ENCODE assay signal across 11 mouse cellular contexts in genomic region chr10:96190168-96190987, GRCm38 (mm10). TPM values are rescaled to one million over a fixed set of nuclear protein-coding genes. Genes with fewer than 3 reads are reported as not detected.
A peak's percentile ranks its signal among the peaks of the same experiment; 100 is the strongest.
DNase-seq lines count a peak whose midpoint lies in the region; ATAC-seq lines count a peak whose summit lies in the region.
"Had no signal": no experiment of that assay in that cellular context is flagged by ENCODE, and none has a peak within 500 bp of the region (broad histone marks: within the 10 kb centered on the region; RNA-seq: fewer than 3 reads in every experiment).

No protein-coding gene starts in this region.

- peak overlapping the region; percentile 45 for H3K27ac ChIP-seq in embryonic facial prominence, embryonic 15.5 days (replicated peaks)
- no peak overlapping the region for H3K27ac ChIP-seq in neural tube, embryonic 13.5 days (replicated peaks)
- H3K27ac ChIP-seq: stomach, embryonic 15.5 days had no signal

- peaks cover 6% of the 10 kb centered on the region; the same call in 1 of the 2 replicates for H3K4me1 ChIP-seq in embryonic facial prominence, embryonic 15.5 days
- H3K4me1 ChIP-seq in neural tube, embryonic 13.5 days (replicated peaks) = 0 out of 2 replicates have a peak, but pooled peaks cover 4% of the 10 kb centered on the region

- no peaks in the 10 kb centered on the region for H3K9me3 ChIP-seq in embryonic facial prominence, embryonic 15.5 days (replicated peaks)
- no peaks in the 10 kb centered on the region for H3K9me3 ChIP-seq in neural tube, embryonic 13.5 days
- H3K9me3 ChIP-seq: stomach, embryonic 15.5 days had no signal

- no peak overlapping the region for H3K4me3 ChIP-seq in embryonic facial prominence, embryonic 15.5 days (replicated peaks)
- no peak overlapping the region for H3K4me3 ChIP-seq in neural tube, embryonic 13.5 days
- H3K4me3 ChIP-seq: stomach, embryonic 15.5 days had no signal

- WGBS in embryonic facial prominence, embryonic 15.5 days = 60% methylated on average over 10 of the region's 10 CpGs
- 20% methylated on average over 10 of the region's 10 CpGs for WGBS in neural tube, embryonic 13.5 days

- H3K36me3 ChIP-seq in embryonic facial prominence, embryonic 15.5 days = no peaks in the 10 kb centered on the region
- H3K36me3 ChIP-seq in neural tube, embryonic 13.5 days = no peaks in the 10 kb centered on the region
- H3K36me3 ChIP-seq: stomach, embryonic 15.5 days had no signal

- no peak overlapping the region for H3K9ac ChIP-seq in embryonic facial prominence, embryonic 15.5 days
- H3K9ac ChIP-seq in neural tube, embryonic 13.5 days = no peak overlapping the region
- H3K9ac ChIP-seq: stomach, embryonic 15.5 days had no signal

- no peak overlapping the region for H3K4me2 ChIP-seq in embryonic facial prominence, embryonic 15.5 days (replicated peaks)
- H3K4me2 ChIP-seq in neural tube, embryonic 13.5 days = no peak overlapping the region
- H3K4me2 ChIP-seq: stomach, embryonic 15.5 days had no signal

- peak; percentile 13 for DNase-seq in layer of hippocampus, adult 11-12 months (ENCODE audit: low spot score)
- no peak for DNase-seq in layer of hippocampus, postnatal 25 days (ENCODE audit: extremely low spot score in 1 of 2, low spot score in 1 of 2)
- peak; percentile 26 to 28 for DNase-seq in layer of hippocampus, postnatal 10 days (ENCODE audit: low spot score in 2 of 2)
- no peak for DNase-seq in right cerebral cortex, postnatal 14 days
- DNase-seq in left cerebral cortex, adult 9 months (ENCODE audit: low spot score in 2 of 2) = no peak
- DNase-seq: kidney, adult 11 months had no signal

- no peak for ATAC-seq in embryonic facial prominence, embryonic 15.5 days (ENCODE audit: insufficient number of reproducible peaks, low FRiP score, low TSS enrichment, low read depth)
- ATAC-seq in neural tube, embryonic 13.5 days (ENCODE audit: low read depth) = peak; percentile 67

- no peaks in the 10 kb centered on the region for H3K27me3 ChIP-seq in embryonic facial prominence, embryonic 15.5 days
- no peaks in the 10 kb centered on the region for H3K27me3 ChIP-seq in neural tube, embryonic 13.5 days
- H3K27me3 ChIP-seq: stomach, embryonic 15.5 days had no signal

RNA-seq across cellular contexts. Expression of gene Gm5426, which starts 54.0 kb away (rescaled TPM):
- total RNA-seq in layer of hippocampus, postnatal 25 days (2021) = not detected
- polyA plus RNA-seq in embryonic facial prominence, embryonic 15.5 days (2015; fragmentation: Nextera tagmentation; extraction: Ambion mirVana) = not detected in 2 replicates
- not detected for total RNA-seq in layer of hippocampus, postnatal 10 days (2021)
- not detected in 2 replicates for polyA plus RNA-seq in neural tube, embryonic 13.5 days (2015; fragmentation: Nextera tagmentation; extraction: Ambion mirVana)
- polyA plus RNA-seq: frontal cortex, adult 2 months; limb, embryonic 14.5 days; stomach, embryonic 15.5 days had no signal

Comparison
In these comparisons a context has a peak if more than half of its experiments do, and no peak if none do; other contexts are left out.
1. DNase-seq: peak in layer of hippocampus, adult 11-12 months (single experiment) and layer of hippocampus, postnatal 10 days (2 of 2); none in layer of hippocampus, postnatal 25 days (0 of 2), right cerebral cortex, postnatal 14 days (single experiment) and left cerebral cortex, adult 9 months (0 of 2).